7 mouse cellular contexts compared by ENCODE assay signal in the genomic region with DNA sequence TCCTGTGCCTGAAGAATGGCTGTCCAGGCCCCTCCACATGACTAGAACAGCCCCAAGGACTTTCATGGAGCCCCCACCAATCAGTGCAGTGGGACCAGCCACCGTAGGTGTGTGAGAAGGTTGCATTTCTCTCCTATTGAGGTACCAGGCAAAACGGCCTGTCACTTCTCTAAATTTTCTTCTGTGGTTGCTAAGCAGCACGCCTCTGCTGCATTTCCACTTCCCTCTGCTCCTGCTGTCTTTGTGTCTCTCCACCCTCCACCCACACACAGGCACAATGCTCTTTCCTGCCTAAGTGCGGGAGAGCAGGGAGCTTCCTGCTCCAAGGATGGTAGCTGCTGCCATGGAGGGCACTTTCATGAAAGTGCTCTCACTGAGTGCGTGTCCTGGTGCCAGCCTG. TPM values are rescaled to one million over a fixed set of nuclear protein-coding genes. Genes with fewer than 3 reads are reported as not detected.
A peak's percentile ranks its signal among the peaks of the same experiment; 100 is the strongest.
DNase-seq lines count a peak whose midpoint lies in the region; ATAC-seq and TF ChIP-seq lines count a peak whose summit lies in the region.

No protein-coding gene starts in this region.

- H3K4me3 ChIP-seq in embryonic facial prominence, embryonic 10.5 days: no peak overlapping the region
- H3K4me3 ChIP-seq in layer of hippocampus, adult 2 months: no peak overlapping the region
- peak overlapping the region; percentile 73 for H3K4me3 ChIP-seq in megakaryocyte, embryonic 14.5 days (replicated peaks)
- H3K4me3 ChIP-seq in kidney, embryonic 14.5 days (ENCODE audit: low read length): no peak overlapping the region

- H3K27ac ChIP-seq in embryonic facial prominence, embryonic 10.5 days (replicated peaks): 0 out of 2 replicates have a peak overlapping the region, but pooled peaks have one; percentile 27
- H3K27ac ChIP-seq in layer of hippocampus, adult 2 months: peak overlapping the region; percentile 98
- no peak overlapping the region for H3K27ac ChIP-seq in kidney, embryonic 14.5 days (ENCODE audit: low read depth, low read length)

- H3K27me3 ChIP-seq in embryonic facial prominence, embryonic 10.5 days (replicated peaks; ENCODE audit: low read depth, poor library complexity, severe bottlenecking): no peaks in the 10 kb centered on the region; the same call in 1 of the 2 replicates
- H3K27me3 ChIP-seq in megakaryocyte, embryonic 14.5 days (replicated peaks): peaks cover 29% of the 10 kb centered on the region
- H3K27me3 ChIP-seq in kidney, embryonic 14.5 days (ENCODE audit: control insufficient read depth, insufficient read depth, low read length): no peaks in the 10 kb centered on the region

- no peaks in the 10 kb centered on the region for H3K36me3 ChIP-seq in embryonic facial prominence, embryonic 10.5 days (replicated peaks)
- no peaks in the 10 kb centered on the region for H3K36me3 ChIP-seq in megakaryocyte, embryonic 14.5 days (replicated peaks; ENCODE audit: low read length)
- H3K36me3 ChIP-seq in kidney, embryonic 14.5 days (ENCODE audit: control insufficient read depth, insufficient read depth, low read length): no peaks in the 10 kb centered on the region

- no peak overlapping the region for H3K9ac ChIP-seq in kidney, embryonic 14.5 days (ENCODE audit: low read depth, low read length)

- H3K9me3 ChIP-seq in embryonic facial prominence, embryonic 10.5 days: no peaks in the 10 kb centered on the region
- H3K9me3 ChIP-seq in megakaryocyte, embryonic 14.5 days: no peaks in the 10 kb centered on the region
- no peaks in the 10 kb centered on the region for H3K9me3 ChIP-seq in kidney, embryonic 14.5 days (ENCODE audit: control insufficient read depth, low read length)

- peak; percentile 33 for DNase-seq in R1 (ENCODE audit: low read depth, low spot score)
- no peak for DNase-seq in embryonic facial prominence, embryonic 10.5 days (ENCODE audit: low spot score)
- DNase-seq in layer of hippocampus, adult 2 months (ENCODE audit: low spot score in 2 of 2): peak; percentile 78 to 92
- DNase-seq in spleen, postnatal 36 days (ENCODE audit: low spot score in 2 of 2): no peak
- DNase-seq in gastrocnemius, postnatal 4 days (ENCODE audit: low spot score in 2 of 2): no peak

- H3K4me1 ChIP-seq in embryonic facial prominence, embryonic 10.5 days: peaks cover 32% of the 10 kb centered on the region
- H3K4me1 ChIP-seq in megakaryocyte, embryonic 14.5 days: peaks cover 47% of the 10 kb centered on the region
- peaks cover 9% of the 10 kb centered on the region for H3K4me1 ChIP-seq in kidney, embryonic 14.5 days (ENCODE audit: control insufficient read depth, insufficient read depth, low read length)

- TF ChIP-seq CTCF in layer of hippocampus, adult 2 months (conservative IDR thresholded peaks at IDR 0.05): no peak

- H3K4me2 ChIP-seq in kidney, embryonic 14.5 days (replicated peaks; ENCODE audit: low read depth, low read length): no peak overlapping the region

- no peak for ATAC-seq in kidney, embryonic 14.5 days (ENCODE audit: low FRiP score, low TSS enrichment)

- WGBS in embryonic facial prominence, embryonic 10.5 days: 62% methylated on average over 5 of the region's 5 CpGs
- WGBS in kidney, embryonic 14.5 days: 47% methylated on average over 5 of the region's 5 CpGs

RNA-seq across cellular contexts. Expression of a gene that starts 59.0 kb away (rescaled TPM):
- 21.3 and 22.2 TPM in 2 replicates for polyA plus RNA-seq in embryonic facial prominence, embryonic 10.5 days (2016; fragmentation: Nextera tagmentation; extraction: Ambion mirVana)
- 100 to 1,000 TPM; 173 to 185 TPM for total RNA-seq in layer of hippocampus, adult 2 months (2021)
- 0.49 TPM in 1 of 2 replicates, not detected in the other for polyA plus RNA-seq in megakaryocyte, embryonic 14.5 days (2012; ENCODE audit: insufficient read depth, low replicate concordance)
- 30.1 and 33.8 TPM in 2 replicates for polyA plus RNA-seq in kidney, embryonic 14.5 days (2014; fragmentation: Nextera tagmentation; extraction: Ambion mirVana)
- total RNA-seq in gastrocnemius, postnatal 4 days (2021): 10 to 100 TPM; 32.0 to 32.9 TPM

Comparison
In these comparisons a context has a peak if more than half of its experiments do, and no peak if none do; other contexts are left out.
1. DNase-seq: peak in R1 (single experiment) and layer of hippocampus, adult 2 months (2 of 2); none in embryonic facial prominence, embryonic 10.5 days (single experiment), spleen, postnatal 36 days (0 of 2) and gastrocnemius, postnatal 4 days (0 of 2).
2. RNA of a gene that starts 59.0 kb away (polyA plus RNA-seq): 30.1 to 33.8 TPM in kidney, embryonic 14.5 days and 21.3 to 22.2 TPM in embryonic facial prominence, embryonic 10.5 days; 0.49 TPM in megakaryocyte, embryonic 14.5 days; every median in the first group is over 10 times any median in the second.